Mouse (Mus musculus) stomach, postnatal 0 days (tissue): ENCODE results near the gene Spint1. TPM values are rescaled to one million over a fixed set of nuclear protein-coding genes. Genes with fewer than 3 reads are reported as not detected.

Source experiments
- ATAC-seq: fragments of 200-750 bp; cut with Nextera tagmentation; 2 replicates; pipeline ENCODE4 v1.8.0; 2017; ENCODE audit not compliant: low FRiP score, low TSS enrichment
- DNase-seq: peaks from one replicate; pipeline ENCODE4 v3.0.0-alpha.2; 2016; ENCODE audit warnings: low spot score
- H3K27ac ChIP-seq: fragments of 300-500 bp; sonication (generic); replicated peaks from 2 replicates; pipeline ENCODE4 v1.5.1; 2014; ENCODE audit warnings: mild to moderate bottlenecking, control low read depth
- H3K27me3 ChIP-seq: fragments of 300-500 bp; sonication (generic); 2 replicates; pipeline ENCODE4 v1.6.1; 2014; ENCODE audit warnings: low read length; ENCODE audit not compliant: control insufficient read depth, insufficient read depth
- H3K36me3 ChIP-seq: fragments of 300-500 bp; sonication (generic); 2 replicates; pipeline ENCODE4 v1.6.1; 2014; ENCODE audit warnings: low read length, mixed read lengths; ENCODE audit not compliant: control insufficient read depth, insufficient read depth
- H3K4me1 ChIP-seq: fragments of 300-500 bp; sonication (generic); replicated peaks from 2 replicates; pipeline ENCODE4 v1.6.1; 2014; ENCODE audit warnings: antibody characterized with exemption; ENCODE audit not compliant: control insufficient read depth, insufficient read depth
- H3K4me2 ChIP-seq: fragments of 300-500 bp; sonication (generic); replicated peaks from 2 replicates; pipeline ENCODE4 v1.6.1; 2014; ENCODE audit warnings: low read depth, mild to moderate bottlenecking, control low read depth, moderate library complexity
- H3K4me3 ChIP-seq: fragments of 300-500 bp; sonication (generic); 2 replicates; pipeline ENCODE4 v1.5.1; 2014; ENCODE audit warnings: low read depth, low read length, control low read depth
- H3K9ac ChIP-seq: fragments of 300-500 bp; sonication (generic); 2 replicates; pipeline ENCODE4 v1.6.1; 2014; ENCODE audit warnings: mild to moderate bottlenecking, low read length, control low read depth, mixed read lengths
- H3K9me3 ChIP-seq: fragments of 300-500 bp; sonication (generic); 2 replicates; pipeline ENCODE4 v1.6.1; 2016; ENCODE audit warnings: low read length; ENCODE audit not compliant: control insufficient read depth
- CTCF ChIP-seq: IDR thresholded peaks from 2 replicates; pipeline ENCODE4 v1.5.1; 2016; ENCODE audit warnings: antibody characterized with exemption, low read depth, mild to moderate bottlenecking, moderate library complexity
- EP300 ChIP-seq: optimal IDR thresholded peaks from 2 replicates; pipeline ENCODE3; 2016; ENCODE audit warnings: antibody characterized with exemption
- WGBS: fragments of 180-500 bp; shearing (Covaris S2); extraction: QIAGEN DNeasy Blood & Tissue Kit; methylation state at CpG from one replicate; pipeline ENCODE4 v1.1.7; 2014; 5-methylcytosine and 5-hydroxymethylcytosine counted together
- polyA plus RNA-seq: library from polyadenylated mRNA; unstranded; fragments of >200 nt; fragmentation: Nextera tagmentation; extraction: Ambion mirVana; gene quantifications from 2 replicates; pipeline ENCODE4 v1.2.1, GENCODE M21; 2015

The Spint1 gene
- polyA plus RNA-seq, 1 experiment from 2014 or later: 70.9 TPM

- H3K9ac ChIP-seq: no peak overlapping the region
- ATAC-seq (no peak), DNase-seq (no peak)
- WGBS: 86% methylated on average over 23 of the region's 23 CpGs
- no peaks in the 10 kb centered on the region for H3K36me3 ChIP-seq
- no peaks in the 10 kb centered on the region for H3K9me3 ChIP-seq
- TF ChIP-seq CTCF: no peak
- no peak for TF ChIP-seq EP300
- no peaks in the 10 kb centered on the region for H3K27me3 ChIP-seq
- no peak overlapping the region for H3K4me3 ChIP-seq
- no peak overlapping the region for H3K4me2 ChIP-seq
- no peak overlapping the region for H3K27ac ChIP-seq
- H3K4me1 ChIP-seq: no peaks in the 10 kb centered on the region
Observed at GRCm38 (mm10) chr2:119277810-119278209, 40.6 kb downstream of the Spint1 start.

- TF ChIP-seq EP300 (no peak), CTCF (no peak)
- no peaks in the 10 kb centered on the region for H3K4me1 ChIP-seq
- H3K4me3 ChIP-seq: no peak overlapping the region
- no peak overlapping the region for H3K27ac ChIP-seq
- no peaks in the 10 kb centered on the region for H3K36me3 ChIP-seq
- 57% methylated on average over 7 of the region's 7 CpGs for WGBS
- no peak for ATAC-seq
- no peaks in the 10 kb centered on the region for H3K27me3 ChIP-seq
- H3K9me3 ChIP-seq: no peaks in the 10 kb centered on the region
- H3K4me2 ChIP-seq: no peak overlapping the region
- no peak for DNase-seq
- H3K9ac ChIP-seq: no peak overlapping the region
Observed at GRCm38 (mm10) chr2:119281899-119282565, 44.9 kb downstream of the Spint1 start.

- Histone ChIP-seq H3K36me3 (no peaks in the 10 kb centered on the region), H3K4me3 (no peak overlapping the region), H3K9ac (no peak overlapping the region), H3K4me2 (no peak overlapping the region), H3K4me1 (0 out of 2 replicates have a peak, but pooled peaks cover 2% of the 10 kb centered on the region), H3K27me3 (no peaks in the 10 kb centered on the region), H3K9me3 (no peaks in the 10 kb centered on the region), H3K27ac (no peak overlapping the region)
- WGBS: 88% methylated on average over 5 of the region's 5 CpGs
- ATAC-seq (no peak), DNase-seq (no peak)
- TF ChIP-seq EP300: no peak
Observed at GRCm38 (mm10) chr2:119287372-119287771, 50.2 kb downstream of the Spint1 start.

GRCm38 (mm10) chr2:119288270-119288882 is 51.2 kb downstream of the Spint1 start, which contains the start of gene Vps18:
TSS of gene Vps18 (plus strand) at chr2:119288740.
- Histone ChIP-seq H3K9ac (peak within 1 kb of the TSS; percentile 68), H3K27me3 (no peaks in the 10 kb centered on the region), H3K36me3 (peaks cover 4% of the 10 kb centered on the region; the same call in 1 of the 2 replicates), H3K4me2 (peak within 1 kb of the TSS; percentile 95), H3K9me3 (no peaks in the 10 kb centered on the region), H3K4me3 (peak within 1 kb of the TSS; percentile 56), H3K4me1 (0 out of 2 replicates have a peak, but pooled peaks cover 2% of the 10 kb centered on the region), H3K27ac (peak within 1 kb of the TSS; percentile 56)
- TF ChIP-seq EP300 (no peak), CTCF (peak; percentile 99)
- DNase-seq: peak; percentile 99
- ATAC-seq: peak; percentile 95
- under 1% methylated on average over 31 of the region's 31 CpGs for WGBS

- H3K27me3 ChIP-seq: no peaks in the 10 kb centered on the region
- H3K4me3 ChIP-seq: peak overlapping the region; percentile 56
- peaks cover 6% of the 10 kb centered on the region; the same call in 1 of the 2 replicates for H3K36me3 ChIP-seq
- no peak for TF ChIP-seq EP300
- peak overlapping the region; percentile 68 for H3K9ac ChIP-seq
- 0 out of 2 replicates have a peak, but pooled peaks have one; percentile 8 for ATAC-seq
- 0 out of 2 replicates have a peak, but pooled peaks cover 2% of the 10 kb centered on the region for H3K4me1 ChIP-seq
- H3K27ac ChIP-seq: peak overlapping the region; percentile 56
- WGBS: 2% methylated on average over 11 of the region's 11 CpGs
- no peaks in the 10 kb centered on the region for H3K9me3 ChIP-seq
- H3K4me2 ChIP-seq: peak overlapping the region; percentile 95
- no peak for DNase-seq
Observed at GRCm38 (mm10) chr2:119289014-119289416, 51.9 kb downstream of the Spint1 start.

- H3K9me3 ChIP-seq: no peaks in the 10 kb centered on the region
- H3K4me3 ChIP-seq: no peak overlapping the region
- 0 out of 2 replicates have a peak, but pooled peaks cover 2% of the 10 kb centered on the region for H3K4me1 ChIP-seq
- H3K9ac ChIP-seq: no peak overlapping the region
- H3K27me3 ChIP-seq: no peaks in the 10 kb centered on the region
- H3K4me2 ChIP-seq: no peak overlapping the region
- H3K27ac ChIP-seq: no peak overlapping the region
- 87% methylated on average over 5 of the region's 5 CpGs for whole genome bisulfite sequencing
- H3K36me3 ChIP-seq: peaks cover 17% of the 10 kb centered on the region
- DNase-seq (no peak), ATAC-seq (no peak)
- TF ChIP-seq EP300: no peak
- TF ChIP-seq CTCF: no peak
Observed at GRCm38 (mm10) chr2:119292281-119292680, 55.1 kb downstream of the Spint1 start.
